Mouse (Mus musculus) embryonic facial prominence, embryonic 14.5 days (tissue): ENCODE measurements around the gene Gcgr. TPM values are rescaled to one million over a fixed set of nuclear protein-coding genes. Genes with fewer than 3 reads are reported as not detected.

ENCODE experiments used
- polyA plus RNA-seq: library from polyadenylated mRNA; unstranded; fragments of >200 nt; fragmentation: Nextera tagmentation; extraction: Ambion mirVana; gene quantifications from 2 replicates; pipeline ENCODE4 v1.2.1, GENCODE M21; 2014

Gene Gcgr
- polyA plus RNA-seq, 1 experiment from 2014 or later: 1.0 TPM

Other genes starting within 250 kb of the Gcgr start
- 2,264 and 2,593 TPM in 2 replicates for gene Actg1, start 182.2 kb upstream of the Gcgr start, polyA plus RNA-seq
- 0.48 and 1.1 TPM in 2 replicates for gene Fscn2, start 169.2 kb upstream of the Gcgr start, polyA plus RNA-seq
- gene Faap100, start 151.9 kb upstream of the Gcgr start, polyA plus RNA-seq: 30.0 and 32.7 TPM in 2 replicates
- 38.1 and 44.6 TPM in 2 replicates for gene Nploc4, start 93.0 kb upstream of the Gcgr start, polyA plus RNA-seq
- gene Tspan10, start 88.1 kb upstream of the Gcgr start, polyA plus RNA-seq: 0.63 TPM in 1 of 2 replicates, not detected in the other
- gene Pde6g, start 77.2 kb upstream of the Gcgr start, polyA plus RNA-seq: not detected in 2 replicates
- 12.8 and 15.3 TPM in 2 replicates for gene Oxld1, start 72.6 kb upstream of the Gcgr start, polyA plus RNA-seq
- 27.7 and 27.9 TPM in 2 replicates for gene Ccdc137, start 72.6 kb upstream of the Gcgr start, polyA plus RNA-seq
- gene Arl16, start 63.1 kb upstream of the Gcgr start, polyA plus RNA-seq: 43.2 and 46.4 TPM in 2 replicates
- 135 and 148 TPM in 2 replicates for gene Mrpl12, start 46.1 kb upstream of the Gcgr start, polyA plus RNA-seq
- gene Slc25a10, start 38.9 kb upstream of the Gcgr start, polyA plus RNA-seq: 47.6 and 53.1 TPM in 2 replicates
- gene Mcrip1, start 19.0 kb downstream of the Gcgr start, polyA plus RNA-seq: 238 and 253 TPM in 2 replicates
- 9.6 and 9.7 TPM in 2 replicates for gene Ppp1r27, start 20.4 kb downstream of the Gcgr start, polyA plus RNA-seq
- 996 and 1,037 TPM in 2 replicates for gene P4hb, start 42.6 kb downstream of the Gcgr start, polyA plus RNA-seq
- 558 and 609 TPM in 2 replicates for gene Arhgdia, start 50.9 kb downstream of the Gcgr start, polyA plus RNA-seq
- gene Alyref, start 67.7 kb downstream of the Gcgr start, polyA plus RNA-seq: 406 and 433 TPM in 2 replicates
- gene Anapc11, start 67.7 kb downstream of the Gcgr start, polyA plus RNA-seq: 238 and 242 TPM in 2 replicates
- 1.3 and 1.8 TPM in 2 replicates for gene Npb, start 77.8 kb downstream of the Gcgr start, polyA plus RNA-seq
- gene Pcyt2, start 87.2 kb downstream of the Gcgr start, polyA plus RNA-seq: 88.8 and 97.5 TPM in 2 replicates
- 21.8 and 23.0 TPM in 2 replicates for gene Sirt7, start 94.5 kb downstream of the Gcgr start, polyA plus RNA-seq
- 26.3 and 26.8 TPM in 2 replicates for gene Mafg, start 102.9 kb downstream of the Gcgr start, polyA plus RNA-seq
- gene Pycr1, start 113.1 kb downstream of the Gcgr start, polyA plus RNA-seq: 56.7 and 64.7 TPM in 2 replicates
- 3.4 and 3.6 TPM in 2 replicates for gene Myadml2, start 117.5 kb downstream of the Gcgr start, polyA plus RNA-seq
- 3.6 and 4.9 TPM in 2 replicates for gene Notum, start 130.5 kb downstream of the Gcgr start, polyA plus RNA-seq
- 93.1 and 100.0 TPM in 2 replicates for gene Aspscr1, start 142.3 kb downstream of the Gcgr start, polyA plus RNA-seq
- 139 and 145 TPM in 2 replicates for gene Cenpx, start 183.0 kb downstream of the Gcgr start, polyA plus RNA-seq
- gene Lrrc45, start 183.2 kb downstream of the Gcgr start, polyA plus RNA-seq: 46.5 and 50.7 TPM in 2 replicates
- gene Rac3, start 190.8 kb downstream of the Gcgr start, polyA plus RNA-seq: 16.5 and 16.6 TPM in 2 replicates
- gene Dcxr, start 196.6 kb downstream of the Gcgr start, polyA plus RNA-seq: 23.5 and 27.0 TPM in 2 replicates
- 58.3 and 113 TPM in 2 replicates for gene Cbr2, start 201.4 kb downstream of the Gcgr start, polyA plus RNA-seq
- 3.0 and 4.8 TPM in 2 replicates for gene Hmga1b, start 232.1 kb downstream of the Gcgr start, polyA plus RNA-seq